Comparison of ENCODE assay signal across 8 mouse cellular contexts in genomic region chr3:106547171-106547923, GRCm38 (mm10). TPM values are rescaled to one million over a fixed set of nuclear protein-coding genes. Genes with fewer than 3 reads are reported as not detected.
DNase-seq lines count a peak whose midpoint lies in the region; ATAC-seq and TF ChIP-seq lines count a peak whose summit lies in the region.

Gene Dram2 (plus strand): TSS chr3:106547798.
Gene Cept1 (minus strand): TSS chr3:106547802.

- peak; percentile 97 for ATAC-seq in forebrain, embryonic 12.5 days (ENCODE audit: low FRiP score)
- peak; percentile 94 for ATAC-seq in heart, postnatal 0 days (ENCODE audit: insufficient read depth, low read depth)
- ATAC-seq in liver, embryonic 16.5 days (ENCODE audit: low read depth) = peak; percentile 93
- peak; percentile 98 for ATAC-seq in neural tube, embryonic 13.5 days (ENCODE audit: low read depth)

- peaks cover 5% of the 10 kb centered on the region for H3K36me3 ChIP-seq in E14TG2a.4 (ENCODE audit: insufficient read depth, low read length)
- no peaks in the 10 kb centered on the region for H3K36me3 ChIP-seq in forebrain, embryonic 12.5 days (replicated peaks)
- 0 out of 2 replicates have a peak, but pooled peaks cover 4% of the 10 kb centered on the region for H3K36me3 ChIP-seq in heart, postnatal 0 days (replicated peaks; ENCODE audit: control insufficient read depth, insufficient read depth, low read length)
- no peaks in the 10 kb centered on the region for H3K36me3 ChIP-seq in liver, embryonic 16.5 days (ENCODE audit: control insufficient read depth, insufficient read depth)
- peaks cover 7% of the 10 kb centered on the region; the same call in 1 of the 2 replicates for H3K36me3 ChIP-seq in neural tube, embryonic 13.5 days
- H3K36me3 ChIP-seq in testis, adult 2 months (ENCODE audit: control insufficient read depth, insufficient read depth, low read length) = no peaks in the 10 kb centered on the region

- peak within 1 kb of the TSS; percentile 76 for H3K9ac ChIP-seq in forebrain, embryonic 12.5 days
- H3K9ac ChIP-seq in heart, postnatal 0 days (replicated peaks; ENCODE audit: low read depth, low read length) = peak within 1 kb of the TSS; percentile 91
- peak within 1 kb of the TSS; percentile 97 for H3K9ac ChIP-seq in liver, embryonic 16.5 days (ENCODE audit: low read depth, low read length)
- H3K9ac ChIP-seq in neural tube, embryonic 13.5 days = peak within 1 kb of the TSS; percentile 84

- H3K4me1 ChIP-seq in E14TG2a.4 (replicated peaks; ENCODE audit: low read depth, low read length) = peaks cover 32% of the 10 kb centered on the region
- peaks cover 12% of the 10 kb centered on the region for H3K4me1 ChIP-seq in forebrain, embryonic 12.5 days
- peaks cover 11% of the 10 kb centered on the region; the same call in 1 of the 2 replicates for H3K4me1 ChIP-seq in heart, postnatal 0 days (ENCODE audit: control insufficient read depth, insufficient read depth)
- peaks cover 13% of the 10 kb centered on the region for H3K4me1 ChIP-seq in liver, embryonic 16.5 days (ENCODE audit: control insufficient read depth, low read depth, low read length)
- H3K4me1 ChIP-seq in neural tube, embryonic 13.5 days (replicated peaks) = peaks cover 43% of the 10 kb centered on the region
- peaks cover 3% of the 10 kb centered on the region; the same call in 1 of the 2 replicates for H3K4me1 ChIP-seq in testis, adult 2 months (ENCODE audit: control insufficient read depth, insufficient read depth, low read length)

- peak; percentile 91 for DNase-seq in c-Kit-positive CD71-positive TER-119-positive erythroid progenitor cells, embryonic 14.5 days (ENCODE audit: low spot score)
- peak; percentile 97 for DNase-seq in heart, postnatal 0 days (ENCODE audit: low spot score)
- DNase-seq in kidney, postnatal 4 days = peak; percentile 92 to 96

- TF ChIP-seq CTCF in E14TG2a.4 (conservative IDR thresholded peaks at IDR 0.05; ENCODE audit: low read length) = no peak
- TF ChIP-seq CTCF in heart, postnatal 0 days (IDR thresholded peaks at IDR 0.05; ENCODE audit: low read depth) = no peak; the same call in 1 of the 2 replicates
- TF ChIP-seq CTCF in testis, adult 2 months (IDR thresholded peaks at IDR 0.05; ENCODE audit: control insufficient read depth, insufficient read depth, insufficient replicate concordance, low read depth, low read length) = no peak

- H3K27me3 ChIP-seq in E14TG2a.4 (ENCODE audit: insufficient read depth, low read length) = no peaks in the 10 kb centered on the region
- H3K27me3 ChIP-seq in forebrain, embryonic 12.5 days = no peaks in the 10 kb centered on the region
- no peaks in the 10 kb centered on the region for H3K27me3 ChIP-seq in heart, postnatal 0 days (ENCODE audit: control insufficient read depth, insufficient read depth, low read length)
- H3K27me3 ChIP-seq in liver, embryonic 16.5 days (ENCODE audit: control insufficient read depth, insufficient read depth, low read depth, low read length) = no peaks in the 10 kb centered on the region
- no peaks in the 10 kb centered on the region for H3K27me3 ChIP-seq in neural tube, embryonic 13.5 days
- no peaks in the 10 kb centered on the region for H3K27me3 ChIP-seq in testis, adult 2 months (ENCODE audit: control insufficient read depth, insufficient read depth, low read length)

- H3K4me3 ChIP-seq in E14TG2a.4 (replicated peaks; ENCODE audit: low read length) = peak within 1 kb of the TSS; percentile 93
- peak within 1 kb of the TSS; percentile 81 for H3K4me3 ChIP-seq in forebrain, embryonic 12.5 days (replicated peaks)
- peak within 1 kb of the TSS; percentile 87 for H3K4me3 ChIP-seq in heart, postnatal 0 days (ENCODE audit: low read depth, low read length)
- H3K4me3 ChIP-seq in liver, embryonic 16.5 days (ENCODE audit: low read depth, low read length) = peak within 1 kb of the TSS; percentile 94
- H3K4me3 ChIP-seq in neural tube, embryonic 13.5 days = peak within 1 kb of the TSS; percentile 71
- peak within 1 kb of the TSS; percentile 92 for H3K4me3 ChIP-seq in testis, adult 2 months (ENCODE audit: control insufficient read depth, low read depth, low read length)

- 0 out of 2 replicates have a peak, but pooled peaks have one; percentile 17 for TF ChIP-seq EP300 in heart, postnatal 0 days (IDR thresholded peaks at IDR 0.05; ENCODE audit: low read depth)

- H3K27ac ChIP-seq in forebrain, embryonic 12.5 days = peak within 1 kb of the TSS; percentile 95
- peak within 1 kb of the TSS; percentile 97 for H3K27ac ChIP-seq in heart, postnatal 0 days (ENCODE audit: low read depth)
- peak within 1 kb of the TSS; percentile 94 for H3K27ac ChIP-seq in liver, embryonic 16.5 days (ENCODE audit: low read length)
- peak within 1 kb of the TSS; percentile 98 for H3K27ac ChIP-seq in neural tube, embryonic 13.5 days (replicated peaks)
- H3K27ac ChIP-seq in testis, adult 2 months (ENCODE audit: control insufficient read depth, insufficient read depth, low read depth, low read length) = peak within 1 kb of the TSS; percentile 57

- peak within 1 kb of the TSS; percentile 59 for H3K4me2 ChIP-seq in forebrain, embryonic 12.5 days
- H3K4me2 ChIP-seq in heart, postnatal 0 days (ENCODE audit: low read depth, low read length) = peak within 1 kb of the TSS; percentile 76
- peak within 1 kb of the TSS; percentile 83 for H3K4me2 ChIP-seq in liver, embryonic 16.5 days (ENCODE audit: low read depth, low read length)
- H3K4me2 ChIP-seq in neural tube, embryonic 13.5 days = peak within 1 kb of the TSS; percentile 73

- TF ChIP-seq POLR2A in testis, adult 2 months (IDR thresholded peaks at IDR 0.05; ENCODE audit: control insufficient read depth, low read depth, low read length) = peak; percentile 69

- 0% methylated on average over 63 of the region's 63 CpGs for WGBS in forebrain, embryonic 12.5 days
- WGBS in heart, postnatal 0 days = under 1% methylated on average over 63 of the region's 63 CpGs
- WGBS in liver, embryonic 16.5 days (ENCODE audit: insufficient replicate concordance) = under 1% methylated on average over 63 of the region's 63 CpGs
- WGBS in neural tube, embryonic 13.5 days = under 1% methylated on average over 61 of the region's 63 CpGs

- H3K9me3 ChIP-seq in E14TG2a.4 (ENCODE audit: low read length) = no peaks in the 10 kb centered on the region
- H3K9me3 ChIP-seq in forebrain, embryonic 12.5 days = no peaks in the 10 kb centered on the region
- no peaks in the 10 kb centered on the region for H3K9me3 ChIP-seq in heart, postnatal 0 days (replicated peaks; ENCODE audit: control insufficient read depth, low read length)
- no peaks in the 10 kb centered on the region for H3K9me3 ChIP-seq in liver, embryonic 16.5 days (replicated peaks; ENCODE audit: control insufficient read depth, low read length)
- H3K9me3 ChIP-seq in neural tube, embryonic 13.5 days = no peaks in the 10 kb centered on the region

RNA-seq across cellular contexts. Expression of gene Dram2, which starts in this region (rescaled TPM):
- polyA plus RNA-seq in forebrain, embryonic 12.5 days (2016; fragmentation: Nextera tagmentation; extraction: Ambion mirVana) = 41.3 and 43.3 TPM in 2 replicates
- 107 and 116 TPM in 2 replicates for total RNA-seq in heart, postnatal 0 days (2014; rRNA removed; ENCODE audit: low replicate concordance)
- polyA plus RNA-seq in heart, postnatal 0 days (2015; fragmentation: Nextera tagmentation; extraction: Ambion mirVana) = 93.5 and 94.9 TPM in 2 replicates
- 34.7 and 35.9 TPM in 2 replicates for polyA plus RNA-seq in liver, embryonic 16.5 days (2015; fragmentation: Nextera tagmentation; extraction: Ambion mirVana)
- polyA plus RNA-seq in neural tube, embryonic 13.5 days (2015; fragmentation: Nextera tagmentation; extraction: Ambion mirVana) = 69.7 and 75.3 TPM in 2 replicates
- polyA plus RNA-seq in testis, adult 2 months (2012; rRNA removed) = 3.7 and 6.3 TPM in 2 replicates

RNA-seq across cellular contexts. Expression of gene Cept1, which starts in this region (rescaled TPM):
- polyA plus RNA-seq in forebrain, embryonic 12.5 days (2016; fragmentation: Nextera tagmentation; extraction: Ambion mirVana) = 40.5 and 40.9 TPM in 2 replicates
- 29.3 and 43.5 TPM in 2 replicates for total RNA-seq in heart, postnatal 0 days (2014; rRNA removed; ENCODE audit: low replicate concordance)
- 21.2 and 24.2 TPM in 2 replicates for polyA plus RNA-seq in heart, postnatal 0 days (2015; fragmentation: Nextera tagmentation; extraction: Ambion mirVana)
- 31.9 and 33.0 TPM in 2 replicates for polyA plus RNA-seq in liver, embryonic 16.5 days (2015; fragmentation: Nextera tagmentation; extraction: Ambion mirVana)
- polyA plus RNA-seq in neural tube, embryonic 13.5 days (2015; fragmentation: Nextera tagmentation; extraction: Ambion mirVana) = 42.7 and 43.2 TPM in 2 replicates
- 2.1 and 3.1 TPM in 2 replicates for polyA plus RNA-seq in testis, adult 2 months (2012; rRNA removed)

Comparison
In these comparisons a context has a peak if more than half of its experiments do, and no peak if none do; other contexts are left out.
1. Peak in every context shown above with its lines: DNase-seq, ATAC-seq, H3K4me3 ChIP-seq and H3K27ac ChIP-seq.